Mouse (Mus musculus) T-helper 2 cell (primary cell): ENCODE results near the gene Crb1.

Experiments
- in situ Hi-C: fragments of 300-600 bp; cut with MboI, MseI; formaldehyde crosslinking; loops from one replicate; pipeline ENCODE4 v1.15.1; 2025; ENCODE audit warnings: high pct_unique_total_duplicates

Crb1 gene

DNA sequence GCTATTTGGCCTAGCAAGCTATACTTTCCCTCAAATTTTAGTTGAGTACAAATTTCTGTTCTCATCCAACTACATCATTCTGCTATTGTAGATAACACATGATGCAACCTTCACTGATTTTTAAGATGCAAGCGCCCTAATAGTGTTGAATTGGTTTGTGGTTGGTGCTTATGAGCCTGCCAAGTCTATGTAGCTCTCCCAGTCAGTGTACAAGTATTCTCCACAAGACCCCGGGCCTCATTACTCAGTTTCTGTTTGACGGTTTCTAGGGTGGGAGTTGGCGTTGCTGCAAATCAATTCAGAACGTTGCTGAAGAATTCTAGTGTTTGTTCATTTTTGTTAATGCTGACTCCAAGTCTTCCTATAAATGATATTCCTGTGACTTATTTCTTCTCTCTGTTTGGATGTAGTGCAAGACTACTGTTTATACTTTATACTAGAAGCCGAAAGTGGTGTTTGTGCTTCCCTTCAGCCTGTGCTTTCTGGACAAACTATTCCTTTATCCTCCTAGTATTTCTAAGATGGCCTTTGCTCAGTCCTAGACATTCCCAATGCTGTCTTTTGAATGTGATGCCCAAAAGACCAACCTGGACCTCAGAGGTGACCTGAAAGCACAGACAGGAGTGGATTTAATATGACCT lies 152.5 kb downstream of the Crb1 start:
- in situ Hi-C loops, result no loop called here

DNA sequence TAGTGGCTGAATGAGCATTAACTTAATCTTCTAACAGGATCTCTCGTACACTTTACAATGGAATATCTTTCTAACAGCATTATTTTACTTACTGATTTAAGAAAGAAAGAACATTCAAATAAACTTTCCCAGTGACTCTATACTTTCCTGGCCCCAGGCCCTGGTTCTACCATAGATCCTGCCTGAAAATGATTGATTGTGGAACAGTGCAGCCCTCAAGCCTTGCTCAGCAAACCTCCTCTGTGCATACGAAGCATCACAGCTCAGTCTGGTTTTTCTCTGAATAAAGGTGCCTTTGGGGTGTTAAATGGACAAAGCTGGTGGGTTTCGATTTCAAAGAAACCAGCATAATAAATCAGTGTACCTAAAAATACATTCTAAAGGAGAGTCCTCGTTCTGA lies 153.1 kb downstream of the Crb1 start:
- in situ Hi-C loops, result no loop called here

DNA sequence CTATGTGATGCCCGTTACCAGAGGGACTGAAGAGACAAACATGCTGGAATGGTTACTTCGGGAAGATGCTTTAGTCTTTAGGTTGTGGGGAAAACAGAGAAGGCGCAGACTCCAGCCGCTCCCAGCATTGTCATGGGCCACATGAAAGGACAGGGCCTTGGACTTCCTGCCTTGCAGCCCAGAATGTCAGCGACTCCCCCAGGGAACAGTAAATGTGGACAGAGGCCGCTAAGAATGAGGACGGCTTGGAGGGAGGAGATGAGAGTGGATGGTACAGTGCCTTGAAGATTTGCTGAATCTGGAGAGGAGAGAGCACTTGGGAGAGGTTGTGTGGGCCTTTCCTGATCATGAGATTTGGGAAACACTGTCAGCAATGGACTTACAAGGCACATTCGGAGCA lies 161.6 kb downstream of the Crb1 start:
- in situ Hi-C loops, result no loop called here

DNA sequence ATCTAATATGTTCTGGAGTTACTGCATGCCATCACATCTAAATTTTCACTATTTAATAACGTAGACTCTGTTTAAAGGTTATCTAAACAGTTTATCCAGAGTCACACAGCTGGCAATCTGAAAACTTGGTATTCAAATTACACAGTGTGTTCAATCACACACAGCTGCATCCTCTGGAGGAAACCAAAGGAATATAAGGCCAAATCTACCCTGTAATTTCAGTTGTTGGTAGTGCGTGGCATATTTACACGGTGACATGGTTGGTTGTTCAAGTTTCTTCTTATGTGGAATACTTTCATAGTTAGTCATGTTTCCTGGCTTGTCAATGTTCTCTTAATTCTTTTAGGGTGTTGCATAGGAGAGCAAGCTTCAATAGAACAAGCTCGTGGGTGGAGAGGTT lies 166.4 kb downstream of the Crb1 start:
- in situ Hi-C loops, result no loop called here

DNA sequence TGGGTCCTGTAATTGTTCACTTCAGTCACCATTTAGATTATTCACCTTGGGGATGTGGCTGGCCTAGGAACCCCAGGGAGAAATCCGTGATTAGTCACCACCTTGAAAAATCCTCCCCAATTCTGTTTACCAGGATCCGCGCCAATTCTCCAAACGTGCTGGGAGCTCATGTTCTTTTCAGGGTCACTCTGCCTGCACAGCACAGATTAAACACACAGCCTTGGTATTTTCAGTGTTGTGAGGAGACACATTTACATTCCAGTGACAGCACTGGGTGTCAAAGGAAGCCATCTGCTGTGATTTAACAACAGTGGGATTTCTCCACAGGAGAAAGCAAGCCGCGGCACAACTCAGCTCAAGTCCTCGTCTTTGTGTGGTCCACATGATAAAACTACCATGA lies 167.1 kb downstream of the Crb1 start:
- in situ Hi-C loops, result no loop called here

DNA sequence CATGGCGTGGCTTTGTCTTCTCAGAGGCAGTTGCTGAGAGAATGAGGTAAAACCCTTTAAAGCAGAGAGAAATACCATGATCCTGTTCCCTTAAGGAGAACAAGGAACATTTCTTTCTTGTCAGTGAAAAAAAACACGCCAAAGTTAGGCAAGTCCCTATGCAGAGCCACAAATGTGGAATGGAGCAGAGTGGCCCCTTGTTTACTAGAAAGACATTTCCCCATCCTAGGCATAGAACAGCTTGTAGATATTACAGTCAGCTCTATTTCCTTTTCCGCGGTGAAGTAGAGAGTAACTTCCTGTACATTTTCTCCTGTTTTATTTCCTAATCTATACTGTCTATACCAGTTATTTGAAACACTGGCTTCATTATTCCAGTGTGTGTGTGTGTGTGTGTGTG lies 170.6 kb downstream of the Crb1 start:
- in situ Hi-C loops, result no loop called here

DNA sequence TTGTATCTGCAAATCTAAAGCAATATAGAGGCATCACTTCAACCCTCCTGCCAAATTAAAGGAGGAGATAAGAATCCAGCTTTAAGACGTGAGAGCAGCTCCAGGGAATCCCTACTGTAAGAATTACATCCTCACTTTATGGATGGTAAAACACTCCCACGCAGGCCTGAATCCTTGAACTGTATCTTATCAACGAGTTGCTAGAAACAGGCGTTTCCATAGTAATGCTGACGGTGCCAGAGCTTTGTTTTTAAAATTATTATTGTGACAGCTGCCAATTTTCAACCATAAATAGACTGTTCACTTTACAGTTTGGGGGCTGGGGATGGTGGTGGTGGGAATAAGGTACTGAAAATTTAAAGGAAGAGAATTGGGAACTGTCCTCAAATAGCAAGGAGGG lies 173.9 kb downstream of the Crb1 start:
- in situ Hi-C loops, result no loop called here

DNA sequence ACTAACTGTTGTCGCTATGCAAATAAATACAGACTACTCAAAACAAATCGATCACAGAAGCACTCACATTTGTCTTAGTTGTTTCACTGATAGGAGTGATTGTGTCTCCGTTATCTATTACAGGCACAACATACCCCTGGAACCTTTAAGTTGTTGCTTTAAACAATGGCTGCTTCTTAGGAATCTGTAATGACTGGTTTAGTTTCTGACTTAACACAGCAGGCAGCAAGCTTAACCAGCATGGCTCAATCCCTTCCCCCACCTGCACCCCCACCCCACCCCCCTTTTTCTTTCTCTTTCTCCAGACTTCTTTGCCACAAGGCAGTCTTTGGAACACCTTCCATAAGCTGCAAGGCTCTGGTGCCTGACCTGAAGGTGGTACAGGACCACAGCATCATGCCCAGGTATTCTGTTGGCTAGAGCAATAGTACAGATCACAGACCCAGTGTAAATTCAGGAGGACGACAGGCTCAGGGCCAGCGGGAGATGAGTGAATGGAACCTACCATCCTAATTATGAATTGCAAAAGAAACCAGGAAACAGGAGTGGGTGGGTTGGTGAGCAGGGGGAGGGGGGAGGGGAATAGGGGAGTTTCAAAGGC lies 182.4 kb downstream of the Crb1 start:
- in situ Hi-C loops, result no loop called here

DNA sequence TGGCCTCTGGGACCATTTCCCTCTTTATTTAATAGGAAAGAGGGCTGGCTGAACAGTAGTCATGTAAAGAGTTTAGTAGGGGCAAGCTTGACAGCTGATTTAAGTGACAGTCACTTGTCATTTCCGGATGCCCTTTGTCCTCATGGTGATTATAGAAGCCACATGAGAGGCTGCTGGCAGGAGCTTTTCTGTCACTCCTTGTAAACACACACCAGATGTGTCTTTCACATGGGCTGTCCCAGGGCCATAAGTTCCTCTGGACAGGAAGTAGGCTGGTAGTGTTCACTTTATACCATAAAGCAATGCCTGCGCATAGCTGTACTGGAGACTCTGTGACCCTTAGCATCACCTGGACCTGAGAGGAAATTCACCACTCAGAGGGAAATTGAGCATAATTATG lies 182.9 kb downstream of the Crb1 start:
- in situ Hi-C loops, result no loop called here

DNA sequence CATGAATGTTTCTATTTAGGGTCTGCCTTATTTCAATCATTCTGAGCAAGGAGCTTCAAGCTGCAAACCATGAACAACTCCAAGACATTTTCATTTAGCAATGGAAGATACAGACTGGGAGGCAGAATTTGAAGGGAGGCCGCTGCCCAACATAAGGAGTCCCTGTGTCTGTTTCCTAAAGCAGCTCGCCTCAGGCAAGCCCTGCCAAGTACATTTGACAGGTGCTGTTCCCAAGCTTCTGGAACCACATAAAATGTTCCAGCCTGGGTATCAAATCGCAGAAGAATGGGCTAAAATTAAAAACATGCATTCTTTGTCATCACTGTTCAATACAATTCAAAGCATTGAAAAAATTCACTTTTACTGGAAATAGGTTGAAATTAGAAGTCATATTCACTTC lies 184.3 kb downstream of the Crb1 start:
- in situ Hi-C loops, result no loop called here

DNA sequence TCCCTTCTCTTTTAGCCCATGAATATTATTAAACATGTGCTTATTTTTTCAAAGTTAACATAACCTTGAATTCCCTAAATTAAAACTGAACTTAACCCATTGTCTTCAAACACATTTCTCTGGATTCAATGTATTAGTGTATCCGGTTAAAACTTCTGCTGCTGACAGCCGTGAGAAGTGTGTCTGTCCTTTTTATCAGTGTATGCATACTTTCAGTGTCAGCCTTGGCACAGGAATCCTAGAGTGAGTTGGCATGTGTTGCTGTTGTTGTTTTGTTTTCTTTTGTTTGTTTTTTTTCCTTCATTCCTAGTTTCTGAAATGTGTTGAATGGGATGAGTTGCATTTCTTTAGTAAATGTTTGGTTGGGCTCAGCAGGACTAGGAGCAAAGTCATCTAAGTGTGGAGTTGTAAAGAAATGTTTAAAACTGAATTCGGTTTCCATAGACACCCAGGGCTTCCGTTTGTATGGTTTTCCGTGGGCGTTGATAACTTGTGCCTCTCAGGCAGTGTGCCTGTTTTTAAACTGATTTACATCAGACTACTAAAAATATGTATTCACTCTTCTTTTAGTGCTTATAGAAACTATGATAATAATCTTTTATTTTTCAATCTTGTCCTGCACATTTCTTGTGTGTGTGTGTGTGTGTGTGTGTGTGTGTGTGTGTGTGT lies 196.3 kb downstream of the Crb1 start:
- in situ Hi-C loops, result no loop called here

DNA sequence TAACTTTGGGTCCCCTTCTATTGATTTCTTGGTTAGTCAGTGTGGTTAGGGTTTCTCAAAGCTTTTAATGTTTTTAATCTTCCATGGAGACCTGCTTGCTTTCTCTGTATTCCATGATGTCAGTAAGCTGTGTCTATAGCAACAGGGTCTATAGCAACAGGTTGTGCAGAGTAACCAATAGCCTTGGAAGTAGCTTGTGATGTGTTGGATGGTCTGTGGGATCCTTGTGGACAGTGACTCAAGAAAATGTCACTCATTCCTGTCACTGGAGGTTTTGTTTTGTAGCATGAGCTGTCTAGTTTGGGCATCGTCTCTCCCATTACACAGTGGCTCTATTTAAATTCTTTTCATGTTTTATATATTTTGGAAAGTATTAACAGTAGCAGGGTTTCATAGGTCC lies 197.2 kb downstream of the Crb1 start:
- in situ Hi-C loops, result loop anchor here (5.0 kb wide), 1 partner anchor 337 kb away; no protein-coding TSS in a partner anchor

DNA sequence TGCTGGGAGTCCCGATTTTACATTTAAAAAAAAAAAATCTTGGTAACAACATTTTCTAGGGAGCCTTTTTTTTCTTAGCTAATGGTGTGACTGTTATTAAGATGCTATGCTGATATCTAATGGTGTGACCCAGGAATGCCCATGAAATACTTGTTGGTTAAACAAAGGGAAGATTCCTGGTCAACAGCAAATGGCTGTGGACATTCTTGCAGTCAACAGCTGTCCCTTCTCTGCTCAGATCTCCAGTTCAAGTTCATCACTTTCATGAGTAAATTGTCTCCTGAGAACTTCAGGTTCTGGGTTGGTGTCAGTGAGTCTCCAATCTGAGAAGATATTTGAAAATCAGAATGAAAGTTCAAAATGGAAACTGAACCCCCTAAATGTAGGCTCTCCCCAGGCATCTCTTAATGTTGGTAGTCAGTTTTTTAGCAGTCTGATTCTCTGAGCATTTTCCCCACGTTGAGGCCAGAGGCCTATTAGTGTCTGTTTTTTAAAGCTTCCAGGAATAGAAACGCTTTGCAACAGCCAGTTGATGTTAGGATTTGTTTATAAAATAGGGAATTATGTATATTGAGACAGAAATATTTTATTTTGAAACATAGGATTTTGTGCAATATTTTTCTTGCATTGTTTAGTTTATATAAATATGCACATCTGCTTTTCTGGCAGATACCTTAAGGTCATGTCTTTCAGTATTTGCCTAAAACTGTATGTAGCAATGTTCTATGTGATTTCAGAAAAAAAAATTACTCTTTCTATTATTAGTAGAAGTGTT lies 202.7 kb downstream of the Crb1 start:
- in situ Hi-C loops, result no loop called here

DNA sequence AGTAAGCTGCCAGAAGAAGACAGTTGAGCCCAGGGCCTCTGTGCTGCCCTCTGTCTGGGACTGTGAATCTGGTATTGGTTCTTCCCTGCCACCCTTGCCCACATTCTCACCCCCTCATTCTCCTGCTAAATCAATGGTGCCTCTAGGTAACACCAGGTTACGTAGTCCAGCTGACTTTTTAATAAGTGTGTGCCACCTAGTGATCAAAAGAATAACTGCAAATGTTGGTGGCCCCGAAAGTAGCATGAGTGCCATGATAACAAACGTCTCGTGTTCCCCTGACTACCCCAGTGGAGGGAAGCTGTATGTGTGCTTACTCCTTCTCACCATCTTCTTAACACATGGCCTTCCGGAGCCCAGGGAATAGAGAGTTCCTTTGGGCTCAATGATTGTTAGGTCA lies 214.1 kb downstream of the Crb1 start:
- in situ Hi-C loops, result no loop called here

DNA sequence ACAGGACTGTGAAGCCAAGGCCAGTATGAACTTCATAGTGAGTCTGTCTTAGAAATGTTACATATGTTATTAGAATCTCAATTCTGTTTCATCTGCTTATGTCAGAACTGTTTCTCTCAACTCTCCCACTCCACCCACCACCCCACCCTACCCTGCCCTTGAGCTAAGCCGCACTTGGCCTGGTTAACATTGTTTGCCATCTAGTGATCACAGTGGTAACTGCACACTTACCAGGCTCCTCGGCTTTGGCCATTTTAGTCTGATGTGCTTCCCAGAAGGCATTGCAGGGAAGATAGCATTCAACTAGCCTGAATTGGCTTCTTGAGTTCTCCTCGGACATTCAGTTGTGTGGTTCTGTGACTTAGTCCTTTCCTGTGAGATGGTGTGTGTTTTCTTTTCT lies 215.3 kb downstream of the Crb1 start:
- in situ Hi-C loops, result no loop called here

DNA sequence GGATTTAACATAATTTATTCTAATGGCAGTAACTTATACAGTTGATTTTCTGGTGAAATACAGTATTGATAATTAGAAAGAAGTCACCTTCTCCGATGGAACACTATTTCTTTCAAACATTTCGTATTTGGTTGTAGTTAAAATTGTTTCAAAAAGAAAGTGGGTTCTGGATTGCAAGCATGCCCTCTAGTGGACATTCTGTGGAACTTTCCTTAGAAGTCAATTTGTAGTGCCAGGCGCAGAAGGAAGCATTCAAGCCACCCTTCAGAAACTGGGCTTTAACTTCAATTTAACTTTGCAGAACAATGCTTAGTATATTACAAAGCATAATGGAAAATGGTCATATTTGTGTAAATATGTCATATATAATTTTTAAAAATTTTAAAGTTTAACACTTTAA lies 220.5 kb downstream of the Crb1 start:
- in situ Hi-C loops, result no loop called here

DNA sequence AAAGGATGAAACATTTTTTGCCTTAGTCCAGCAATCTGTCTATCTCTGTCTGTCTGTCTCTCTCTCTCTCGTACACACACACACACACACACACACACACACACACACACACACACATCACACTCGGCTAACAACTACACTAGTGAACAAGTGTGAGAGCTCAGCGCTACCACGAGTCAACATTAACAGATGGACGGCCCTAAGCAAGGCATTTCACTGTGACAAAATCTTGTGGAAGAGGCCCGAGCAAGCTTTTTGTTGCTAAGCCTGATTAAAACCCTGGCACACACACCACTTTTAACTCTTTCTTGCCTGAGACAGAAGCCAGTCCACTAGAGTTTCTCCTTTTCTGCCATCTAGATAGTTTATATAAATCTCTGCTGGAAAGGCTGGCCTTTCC lies 223.4 kb downstream of the Crb1 start:
- in situ Hi-C loops, result no loop called here

DNA sequence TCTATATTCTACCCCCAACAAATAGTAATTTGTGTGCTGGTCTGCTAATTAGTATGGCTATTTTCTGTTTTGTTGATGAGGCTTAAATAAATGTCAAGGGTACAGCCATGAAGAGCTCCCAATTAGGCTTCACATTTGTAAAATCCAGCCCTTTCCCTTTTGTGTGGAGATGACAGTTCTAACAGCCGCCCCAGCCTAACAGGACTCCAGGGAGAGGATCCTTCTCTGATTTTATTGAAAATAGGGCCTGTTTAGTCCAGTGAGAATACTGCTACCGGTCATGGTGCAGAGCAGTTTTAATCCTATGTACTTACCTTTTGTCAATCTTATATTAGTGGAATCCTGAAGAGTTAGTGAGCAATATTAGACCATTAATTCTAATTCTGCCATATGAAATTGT lies 223.9 kb downstream of the Crb1 start:
- in situ Hi-C loops, result no loop called here
